Mouse (Mus musculus) MEL (cell line): ENCODE results near the gene Adamts9. TPM values are rescaled to one million over a fixed set of nuclear protein-coding genes. Genes with fewer than 3 reads are reported as not detected.

Source experiments
- DNase-seq: peaks from one replicate; pipeline ENCODE4 v3.0.0; 2011; ENCODE audit warnings: low read depth, low spot score
- H3K27ac ChIP-seq: 2 replicates; pipeline ENCODE4 v1.5.1; 2012; ENCODE audit warnings: low read depth, mild to moderate bottlenecking, control low read depth, low read length, moderate library complexity; ENCODE audit not compliant: control insufficient read depth
- H3K27me3 ChIP-seq, 2 experiments: fragments of 150-350 bp in 1 of 2; sonication (generic) in 1 of 2; 2 replicates each; pipeline ENCODE4 v1.6.1; 2012; ENCODE audit warnings: low read length in 2 of 2, mild to moderate bottlenecking in 2 of 2, improper control_type of control experiment in 1 of 2, moderate library complexity in 1 of 2; ENCODE audit not compliant: insufficient read depth in 2 of 2, control insufficient read depth in 1 of 2
- H3K36me3 ChIP-seq, 2 experiments: 2 replicates each; pipeline ENCODE4 v1.6.1; 2012 to 2014; ENCODE audit warnings: low read length in 2 of 2, improper control_type of control experiment in 1 of 2, inconsistent platforms in 1 of 2, mild to moderate bottlenecking in 1 of 2; ENCODE audit not compliant: insufficient read depth in 2 of 2, control insufficient read depth in 1 of 2
- H3K4me1 ChIP-seq, 2 experiments: fragments of 150-350 bp in 1 of 2; sonication (generic) in 1 of 2; 2 replicates each; pipeline ENCODE4 v1.6.1; 2012; ENCODE audit warnings: low read length in 2 of 2, improper control_type of control experiment in 1 of 2, mild to moderate bottlenecking in 1 of 2; ENCODE audit not compliant: insufficient read depth in 2 of 2, control insufficient read depth in 1 of 2
- H3K4me3 ChIP-seq, 2 experiments: fragments of 150-350 bp in 1 of 2; sonication (generic) in 1 of 2; 2 replicates each; pipeline ENCODE4 v1.5.1; 2012; ENCODE audit warnings: low read depth in 2 of 2, low read length in 2 of 2, mild to moderate bottlenecking in 2 of 2, moderate library complexity in 2 of 2, control low read depth in 1 of 2, improper control_type of control experiment in 1 of 2; ENCODE audit not compliant: control insufficient read depth in 1 of 2, insufficient read depth in 1 of 2
- H3K79me2 ChIP-seq: 2 replicates; pipeline ENCODE4 v1.6.1; 2012; ENCODE audit warnings: mild to moderate bottlenecking, low read length, moderate library complexity; ENCODE audit not compliant: control insufficient read depth, poor library complexity, insufficient read depth
- H3K9ac ChIP-seq: 2 replicates; pipeline ENCODE4 v1.6.1; 2012; ENCODE audit warnings: low read depth, mild to moderate bottlenecking, control low read depth, low read length, moderate library complexity; ENCODE audit not compliant: control insufficient read depth, poor library complexity, severe bottlenecking
- H3K9me3 ChIP-seq: fragments of 150-350 bp; sonication (generic); replicated peaks from 2 replicates; pipeline ENCODE4 v1.6.1; 2012; ENCODE audit warnings: mild to moderate bottlenecking, low read length, improper control_type of control experiment, moderate library complexity; ENCODE audit not compliant: insufficient read depth
- BHLHE40 ChIP-seq: IDR thresholded peaks from 2 replicates; pipeline ENCODE4 v1.6.1; 2012; ENCODE audit warnings: low read depth, mild to moderate bottlenecking, inconsistent platforms, low read length, improper control_type of control experiment, borderline replicate concordance
- CHD2 ChIP-seq: IDR thresholded peaks from 2 replicates; pipeline ENCODE4 v1.6.1; 2011; ENCODE audit warnings: low read length, improper control_type of control experiment
- CTCF ChIP-seq, 3 experiments: IDR thresholded peaks in 2 of 3; conservative IDR thresholded peaks in 1 of 3; 2 replicates each; pipeline ENCODE4 v1.5.1; 2011 to 2012; ENCODE audit warnings: low read length in 3 of 3, low read depth in 2 of 3, mild to moderate bottlenecking in 2 of 3, improper control_type of control experiment in 1 of 3, inconsistent platforms in 1 of 3, mixed read lengths in 1 of 3, moderate library complexity in 1 of 3; ENCODE audit not compliant: control insufficient read depth in 1 of 3, insufficient read depth in 1 of 3, poor library complexity in 1 of 3, severe bottlenecking in 1 of 3
- ELF1 ChIP-seq: IDR thresholded peaks from 2 replicates; pipeline ENCODE4 v1.6.1; 2014; ENCODE audit warnings: low read depth, mild to moderate bottlenecking, inconsistent platforms, low read length, improper control_type of control experiment, moderate library complexity
- GATA1 ChIP-seq: IDR thresholded peaks from 2 replicates; pipeline ENCODE4 v1.6.1; 2011; ENCODE audit warnings: low read depth, low read length, improper control_type of control experiment
- HCFC1 ChIP-seq: IDR thresholded peaks from 2 replicates; pipeline ENCODE4 v1.6.1; 2012; ENCODE audit warnings: low read depth, mild to moderate bottlenecking, inconsistent platforms, low read length, improper control_type of control experiment, moderate library complexity
- KAT2A ChIP-seq: conservative IDR thresholded peaks from 2 replicates; pipeline ENCODE4 v1.6.1; 2012; ENCODE audit warnings: low read depth, low read length, improper control_type of control experiment, inconsistent platforms
- MAZ ChIP-seq: IDR thresholded peaks from 2 replicates; pipeline ENCODE4 v1.6.1; 2012; ENCODE audit warnings: low read depth, mild to moderate bottlenecking, inconsistent platforms, low read length, improper control_type of control experiment
- MEF2A ChIP-seq: IDR thresholded peaks from 2 replicates; pipeline ENCODE4 v1.6.1; 2014; ENCODE audit warnings: low read depth, mild to moderate bottlenecking, inconsistent platforms, low read length, improper control_type of control experiment; ENCODE audit not compliant: poor library complexity, insufficient replicate concordance, severe bottlenecking; ENCODE audit errors: extremely low read depth
- MYB ChIP-seq: IDR thresholded peaks from 2 replicates; pipeline ENCODE4 v1.6.1; 2011; ENCODE audit warnings: mild to moderate bottlenecking, low read depth, low read length, improper control_type of control experiment
- NRF1 ChIP-seq: IDR thresholded peaks from 2 replicates; pipeline ENCODE4 v1.6.1; 2014; ENCODE audit warnings: low read depth, mild to moderate bottlenecking, inconsistent platforms, low read length, improper control_type of control experiment, moderate library complexity; ENCODE audit not compliant: poor library complexity, insufficient read depth, severe bottlenecking
- POLR2A ChIP-seq, 2 experiments: IDR thresholded peaks; 2 replicates each; pipeline ENCODE4 v1.6.1; 2011 to 2012; ENCODE audit warnings: low read length in 2 of 2, mild to moderate bottlenecking in 2 of 2, control low read depth in 1 of 2, improper control_type of control experiment in 1 of 2, low read depth in 1 of 2, moderate library complexity in 1 of 2; ENCODE audit not compliant: control insufficient read depth in 1 of 2, insufficient read depth in 1 of 2, poor library complexity in 1 of 2
- RAD21 ChIP-seq: IDR thresholded peaks from 2 replicates; pipeline ENCODE4 v1.6.1; 2011; ENCODE audit warnings: mild to moderate bottlenecking, low read depth, low read length, improper control_type of control experiment
- RCOR1 ChIP-seq: IDR thresholded peaks from 2 replicates; pipeline ENCODE4 v1.6.1; 2012; ENCODE audit warnings: low read depth, mild to moderate bottlenecking, inconsistent platforms, low read length, improper control_type of control experiment
- TAL1 ChIP-seq: IDR thresholded peaks from 2 replicates; pipeline ENCODE4 v1.6.1; 2012; ENCODE audit warnings: mild to moderate bottlenecking, inconsistent platforms, low read length, moderate library complexity, mixed read lengths
- TBP ChIP-seq: IDR thresholded peaks from 2 replicates; pipeline ENCODE4 v1.8.0; 2011; ENCODE audit warnings: low read depth, low read length, improper control_type of control experiment
- USF1 ChIP-seq: IDR thresholded peaks from 2 replicates; pipeline ENCODE4 v1.6.1; 2014; ENCODE audit warnings: low read depth, mild to moderate bottlenecking, inconsistent platforms, low read length, improper control_type of control experiment, moderate library complexity
- USF2 ChIP-seq, 2 experiments: IDR thresholded peaks; 2 replicates each; pipeline ENCODE4 v1.6.1; 2011 to 2012; ENCODE audit warnings: improper control_type of control experiment in 2 of 2, low read length in 2 of 2, borderline replicate concordance in 1 of 2, inconsistent platforms in 1 of 2, low read depth in 1 of 2, mild to moderate bottlenecking in 1 of 2; ENCODE audit not compliant: insufficient read depth in 1 of 2
- ZNF384 ChIP-seq: IDR thresholded peaks from 2 replicates; pipeline ENCODE4 v1.6.1; 2012; ENCODE audit warnings: low read depth, mild to moderate bottlenecking, inconsistent platforms, low read length, improper control_type of control experiment
- polyA plus RNA-seq, 2 experiments: library from polyadenylated mRNA; stranded (reverse) in 1 of 2; unstranded in 1 of 2; fragments of >175 nt in 1 of 2; fragments of >200 nt in 1 of 2; gene quantifications; 2 replicates each; pipeline versions ENCODE4 v1.2.1 to v1.2.4; 2012; ENCODE audit warnings: low replicate concordance in 2 of 2, low read depth in 1 of 2; ENCODE audit not compliant: insufficient read length in 2 of 2, insufficient read depth in 1 of 2, missing spikeins in 1 of 2
- total RNA-seq: library from RNA; depleted of rRNA; stranded (reverse); fragments of 300-350 nt; gene quantifications from 2 replicates; pipeline ENCODE4 v1.2.3, GENCODE M21; 2012

The Adamts9 gene
- total and polyA plus RNA-seq, 3 experiments = not detected

GRCm38 (mm10) chr6:92878771-92879170 is 64.5 kb downstream of the Adamts9 start:
- TF ChIP-seq BHLHE40 = no peak
- no peak for TF ChIP-seq USF2 (IDR thresholded peaks at IDR 0.05; ENCODE audit: borderline replicate concordance in 1 of 2, insufficient read depth in 1 of 2, low read depth in 1 of 2, low read length in 2 of 2)
- no peak for TF ChIP-seq TBP
- TF ChIP-seq ZNF384 = no peak
- TF ChIP-seq TAL1 = no peak
- no peaks in the 10 kb centered on the region for H3K27me3 ChIP-seq
- H3K79me2 ChIP-seq = no peaks in the 10 kb centered on the region
- H3K4me3 ChIP-seq = no peak overlapping the region
- H3K27ac ChIP-seq = no peak overlapping the region
- H3K9ac ChIP-seq = no peak overlapping the region
- H3K36me3 ChIP-seq = no peaks in the 10 kb centered on the region
- no peak for DNase-seq
- no peaks in the 10 kb centered on the region for H3K9me3 ChIP-seq
- H3K4me1 ChIP-seq = no peaks in the 10 kb centered on the region

- Histone ChIP-seq H3K4me1 (no peaks in the 10 kb centered on the region), H3K27ac (no peak overlapping the region), H3K9me3 (no peaks in the 10 kb centered on the region)
- no peak for TF ChIP-seq ELF1
- no peak for TF ChIP-seq CTCF (IDR thresholded peaks at IDR 0.05 in 2 of 3, conservative IDR thresholded peaks at IDR 0.05 in 1 of 3; ENCODE audit: control insufficient read depth in 1 of 3, insufficient read depth in 1 of 3, low read depth in 2 of 3, low read length in 3 of 3, poor library complexity in 1 of 3, severe bottlenecking in 1 of 3)
- TF ChIP-seq, all 39 proteins: peak for 0
- Histone ChIP-seq H3K4me3 (no peak overlapping the region), H3K36me3 (no peaks in the 10 kb centered on the region), H3K79me2 (no peaks in the 10 kb centered on the region), H3K9ac (no peak overlapping the region), H3K27me3 (no peaks in the 10 kb centered on the region)
- DNase-seq = no peak
Observed at GRCm38 (mm10) chr6:92877236-92877635, 66.1 kb downstream of the Adamts9 start.

- no peaks in the 10 kb centered on the region for H3K4me1 ChIP-seq
- H3K9me3 ChIP-seq = no peaks in the 10 kb centered on the region
- no peak overlapping the region for H3K4me3 ChIP-seq
- no peak for DNase-seq
- no peaks in the 10 kb centered on the region for H3K36me3 ChIP-seq
- no peaks in the 10 kb centered on the region for H3K79me2 ChIP-seq
- TF ChIP-seq TAL1 (no peak), NRF1 (no peak), KAT2A (no peak), BHLHE40 (no peak), MAZ (no peak), HCFC1 (no peak), GATA1 (no peak), POLR2A (IDR thresholded peaks at IDR 0.05; ENCODE audit: control insufficient read depth in 1 of 2, insufficient read depth in 1 of 2, low read depth in 1 of 2, low read length in 2 of 2, poor library complexity in 1 of 2) (no peak), CHD2 (no peak), MYB (no peak), MEF2A (no peak), USF1 (no peak), RAD21 (no peak), RCOR1 (no peak)
- H3K9ac ChIP-seq = no peak overlapping the region
- no peak overlapping the region for H3K27ac ChIP-seq
- H3K27me3 ChIP-seq = no peaks in the 10 kb centered on the region
Observed at GRCm38 (mm10) chr6:92876121-92876520, 67.2 kb downstream of the Adamts9 start.
